9 mouse cellular contexts compared by ENCODE assay signal in the genomic region with DNA sequence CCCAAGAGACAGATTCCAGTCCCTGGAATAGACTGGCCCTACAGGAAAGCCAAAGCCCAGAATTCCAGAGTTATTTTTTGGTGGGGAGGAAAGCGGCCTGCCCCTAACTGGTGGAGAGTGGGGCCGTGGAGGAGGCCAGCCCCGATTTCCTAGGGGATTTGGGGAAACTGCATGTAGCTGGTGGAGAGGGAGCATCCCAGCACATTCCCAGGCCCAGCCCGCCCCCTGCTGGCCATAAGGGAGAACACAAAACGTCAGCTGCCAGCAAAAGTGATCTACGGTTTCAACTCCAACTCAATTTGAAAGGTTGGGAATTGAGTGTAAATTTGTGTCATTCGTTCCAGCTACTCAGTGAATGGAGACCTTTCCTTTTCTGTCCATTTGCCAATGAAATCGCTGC. TPM values are rescaled to one million over a fixed set of nuclear protein-coding genes. Genes with fewer than 3 reads are reported as not detected.
A peak's percentile ranks its signal among the peaks of the same experiment; 100 is the strongest.
DNase-seq lines count a peak whose midpoint lies in the region; ATAC-seq lines count a peak whose summit lies in the region.
"Had no signal": no experiment of that assay in that cellular context is flagged by ENCODE, and none has a peak within 500 bp of the region (broad histone marks: within the 10 kb centered on the region; RNA-seq: fewer than 3 reads in every experiment).

No protein-coding gene starts in this region.

- H3K9ac ChIP-seq in forebrain, embryonic 16.5 days (replicated peaks; ENCODE audit: low read depth, low read length): no peak overlapping the region

- peak; percentile 12 for DNase-seq in thymus, postnatal 25 days
- no peak for DNase-seq in thymus, postnatal 0 days (ENCODE audit: low spot score)
- peak; percentile 14 for DNase-seq in c-Kit-positive CD71-negative TER-119-negative erythroid progenitor cells, embryonic 14.5 days (ENCODE audit: low read depth)
- peak; percentile 28 for DNase-seq in induced T-regulatory cell, adult 2 months (ENCODE audit: low read depth)
- peak; percentile 82 for DNase-seq in left cerebral cortex, postnatal 4 days
- DNase-seq in retina, adult 2 months (ENCODE audit: low read depth, low spot score): peak; percentile 18
- DNase-seq in natural killer cell, adult 2 months (ENCODE audit: low spot score in 2 of 2): no peak

- H3K36me3 ChIP-seq in forebrain, embryonic 16.5 days (ENCODE audit: control insufficient read depth, insufficient read depth): no peaks in the 10 kb centered on the region

- no peak overlapping the region for H3K4me3 ChIP-seq in forebrain, embryonic 16.5 days (replicated peaks; ENCODE audit: low read length)

- no peak overlapping the region for H3K27ac ChIP-seq in forebrain, embryonic 16.5 days (ENCODE audit: low read length)

- H3K4me2 ChIP-seq in forebrain, embryonic 16.5 days (ENCODE audit: low read length): no peak overlapping the region

- intact Hi-C loops in left cerebral cortex, postnatal 4 days (cut with DNase I): loop anchor here (2.0 to 10.0 kb wide), 3 partner anchors 246 to 669 kb away; partner anchors contain the start of genes Gpr26, Hmx2 and Hmx3

- H3K27me3 ChIP-seq in forebrain, embryonic 16.5 days (replicated peaks; ENCODE audit: control insufficient read depth, insufficient read depth, low read length): no peaks in the 10 kb centered on the region

- peak; percentile 64 for ATAC-seq in forebrain, embryonic 16.5 days

- WGBS in forebrain, embryonic 16.5 days: 3% methylated on average over 8 of the region's 8 CpGs

- peaks cover 39% of the 10 kb centered on the region for H3K4me1 ChIP-seq in forebrain, embryonic 16.5 days (replicated peaks; ENCODE audit: control insufficient read depth, insufficient read depth, low read length)

- H3K9me3 ChIP-seq in forebrain, embryonic 16.5 days (ENCODE audit: control insufficient read depth, low read length): no peaks in the 10 kb centered on the region

RNA-seq across cellular contexts. Expression of gene Cpxm2, which starts 58.9 kb away (rescaled TPM):
- polyA plus RNA-seq in thymus, postnatal 0 days (2015; fragmentation: Nextera tagmentation; extraction: Ambion mirVana): 0.86 and 1.2 TPM in 2 replicates
- 1.5 and 3.0 TPM in 2 replicates for polyA plus RNA-seq in forebrain, embryonic 16.5 days (2015; fragmentation: Nextera tagmentation; extraction: Ambion mirVana)
- 1 to 10 TPM; 7.3 to 8.1 TPM for total RNA-seq in left cerebral cortex, postnatal 4 days (2021)
- total RNA-seq: neutrophil, adult 5-6 weeks had no signal

Comparison
In these comparisons a context has a peak if more than half of its experiments do, and no peak if none do; other contexts are left out.
1. DNase-seq: peak in thymus, postnatal 25 days (single experiment), c-Kit-positive CD71-negative TER-119-negative erythroid progenitor cells, embryonic 14.5 days (single experiment), induced T-regulatory cell, adult 2 months (single experiment), left cerebral cortex, postnatal 4 days (single experiment) and retina, adult 2 months (single experiment); none in thymus, postnatal 0 days (single experiment) and natural killer cell, adult 2 months (0 of 2).